Mouse (Mus musculus) G1E (cell line): Measurements from ENCODE around the gene Nsd2.

Source experiments
- CTCF ChIP-seq: IDR thresholded peaks from 2 replicates; pipeline ENCODE4 v1.5.1; 2012; ENCODE audit warnings: low read depth, low read length, inconsistent platforms, mixed read lengths
- POLR2AphosphoS5 ChIP-seq: IDR thresholded peaks from 2 replicates; pipeline ENCODE4 v1.6.1; 2012; ENCODE audit warnings: low read depth, low read length, inconsistent platforms; ENCODE audit not compliant: insufficient replicate concordance
- TAL1 ChIP-seq: conservative IDR thresholded peaks from 2 replicates; pipeline ENCODE4 v1.6.1; 2012; ENCODE audit warnings: low read depth, low read length, inconsistent platforms, mixed read lengths

DNA sequence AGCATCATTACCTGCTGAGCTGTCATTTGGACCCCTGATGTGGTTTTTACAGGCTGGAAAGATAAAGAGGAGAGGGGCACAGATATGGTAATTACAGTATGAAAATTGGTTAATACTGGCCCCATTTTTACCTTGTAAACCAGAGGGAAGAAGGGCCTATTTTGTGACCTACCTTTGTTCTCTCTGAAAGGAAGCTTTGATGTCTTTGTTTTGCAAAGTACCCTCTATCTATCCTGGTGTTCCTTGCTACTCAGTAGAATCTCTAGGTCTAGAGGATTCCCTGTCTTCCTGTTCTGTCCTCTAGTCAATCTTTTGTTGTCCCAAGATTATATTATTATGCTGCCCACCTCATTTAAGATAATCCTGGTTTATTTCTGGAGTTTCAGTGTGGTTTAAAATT, 5.5 kb downstream of the Nsd2 start:
- TF ChIP-seq CTCF (no peak), TAL1 (no peak), POLR2AphosphoS5 (no peak)
